8 mouse cellular contexts compared by ENCODE assay signal in the genomic region with DNA sequence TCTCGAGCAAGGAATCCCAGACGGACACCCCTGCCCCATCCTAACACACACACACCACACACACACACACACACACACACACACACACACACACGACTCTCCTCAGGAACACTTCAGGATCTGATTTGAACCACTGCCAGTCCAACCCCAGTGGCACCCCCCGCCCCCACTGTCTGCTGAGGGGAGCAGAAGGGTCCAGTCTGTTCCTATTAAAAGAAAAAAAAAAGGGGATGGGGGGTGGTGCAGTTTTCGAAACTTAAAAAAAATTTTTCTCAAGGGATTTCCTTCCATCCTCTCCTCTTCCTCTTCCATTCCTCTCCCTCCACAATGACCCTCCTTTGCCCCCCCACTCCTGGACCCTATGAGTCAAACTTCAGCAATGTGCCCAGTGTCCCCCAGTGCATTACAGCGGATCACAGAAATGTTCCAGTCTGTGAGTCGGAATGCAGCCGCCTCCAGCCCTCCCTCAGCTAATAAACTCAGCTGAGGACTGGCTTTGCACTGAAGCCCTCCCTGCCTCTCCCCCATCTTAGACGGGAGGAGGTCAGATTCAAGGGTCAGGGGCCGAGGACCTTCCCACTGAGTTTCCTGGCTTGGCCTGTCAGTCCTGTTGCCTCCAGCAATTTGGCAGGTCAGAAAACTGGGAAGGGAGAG. TPM values are rescaled to one million over a fixed set of nuclear protein-coding genes. Genes with fewer than 3 reads are reported as not detected.
DNase-seq lines count a peak whose midpoint lies in the region; ATAC-seq and TF ChIP-seq lines count a peak whose summit lies in the region.

No protein-coding gene starts in this region.

- H3K27me3 ChIP-seq in forebrain, embryonic 15.5 days: no peaks in the 10 kb centered on the region
- no peaks in the 10 kb centered on the region for H3K27me3 ChIP-seq in intestine, embryonic 14.5 days (replicated peaks; ENCODE audit: control insufficient read depth, insufficient read depth, low read length)
- H3K27me3 ChIP-seq in small intestine, adult 2 months (ENCODE audit: control insufficient read depth, insufficient read depth, low read length): no peaks in the 10 kb centered on the region

- H3K36me3 ChIP-seq in forebrain, embryonic 15.5 days: no peaks in the 10 kb centered on the region
- no peaks in the 10 kb centered on the region for H3K36me3 ChIP-seq in intestine, embryonic 14.5 days (ENCODE audit: control insufficient read depth, insufficient read depth, low read length)
- no peaks in the 10 kb centered on the region for H3K36me3 ChIP-seq in small intestine, adult 2 months (ENCODE audit: control insufficient read depth, insufficient read depth, low read length)

- peaks cover 48% of the 10 kb centered on the region for H3K4me1 ChIP-seq in forebrain, embryonic 15.5 days
- H3K4me1 ChIP-seq in intestine, embryonic 14.5 days (replicated peaks; ENCODE audit: control insufficient read depth, insufficient read depth, low read length): peaks cover 42% of the 10 kb centered on the region
- peaks cover 18% of the 10 kb centered on the region; the same call in 1 of the 2 replicates for H3K4me1 ChIP-seq in small intestine, adult 2 months (ENCODE audit: control insufficient read depth, insufficient read depth, insufficient read length, low read length)

- no peaks in the 10 kb centered on the region for H3K9me3 ChIP-seq in forebrain, embryonic 15.5 days
- H3K9me3 ChIP-seq in intestine, embryonic 14.5 days (ENCODE audit: control insufficient read depth, low read length): no peaks in the 10 kb centered on the region

- H3K4me2 ChIP-seq in forebrain, embryonic 15.5 days (replicated peaks): peak overlapping the region; percentile 52
- H3K4me2 ChIP-seq in intestine, embryonic 14.5 days (ENCODE audit: low read length): peak overlapping the region; percentile 55

- H3K9ac ChIP-seq in forebrain, embryonic 15.5 days (replicated peaks): peak overlapping the region; percentile 92
- H3K9ac ChIP-seq in intestine, embryonic 14.5 days (ENCODE audit: low read length): peak overlapping the region; percentile 94

- H3K27ac ChIP-seq in forebrain, embryonic 15.5 days (replicated peaks): peak overlapping the region; percentile 89
- H3K27ac ChIP-seq in intestine, embryonic 14.5 days (ENCODE audit: low read depth): peak overlapping the region; percentile 96
- peak overlapping the region; percentile 70 for H3K27ac ChIP-seq in small intestine, adult 2 months (ENCODE audit: insufficient read depth, low read depth, low read length)

- peak overlapping the region; percentile 67 for H3K4me3 ChIP-seq in forebrain, embryonic 15.5 days
- peak overlapping the region; percentile 71 for H3K4me3 ChIP-seq in intestine, embryonic 14.5 days (ENCODE audit: low read depth, low read length)
- peak overlapping the region; percentile 64 for H3K4me3 ChIP-seq in small intestine, adult 2 months (ENCODE audit: low read depth, low read length)

- DNase-seq in thymus, postnatal 4 days: peak; percentile 66
- no peak for DNase-seq in thymus, postnatal 0 days (ENCODE audit: low spot score)
- DNase-seq in intestine, embryonic 14.5 days (ENCODE audit: low spot score): no peak
- peak; percentile 65 to 78 for DNase-seq in lung, adult 18-20 months
- no peak for DNase-seq in frontal cortex, postnatal 25 days (ENCODE audit: low spot score in 2 of 2)

- 9% methylated on average over 10 of the region's 10 CpGs for WGBS in forebrain, embryonic 15.5 days
- 9% methylated on average over 10 of the region's 10 CpGs for WGBS in intestine, embryonic 14.5 days
- whole genome bisulfite sequencing in small intestine, adult 2 months: 30% methylated on average over 10 of the region's 10 CpGs

- no peak; the same call in 1 of the 2 replicates for ATAC-seq in forebrain, embryonic 15.5 days (replicated peaks)
- ATAC-seq in intestine, embryonic 14.5 days (replicated peaks; ENCODE audit: low FRiP score, low TSS enrichment, low read depth): no peak; the same call in none of the 2 replicates
- no peak for ATAC-seq in monocyte, adult 5-6 weeks (replicated peaks; ENCODE audit: insufficient number of reproducible peaks, low FRiP score, low TSS enrichment, poor library complexity, severe bottlenecking)

- TF ChIP-seq CTCF in small intestine, adult 2 months (IDR thresholded peaks at IDR 0.05; ENCODE audit: extremely low read depth, insufficient read length, insufficient replicate concordance, low read depth, low read length): no peak

- no peak; the same call in 1 of the 2 replicates for TF ChIP-seq POLR2A in small intestine, adult 2 months (IDR thresholded peaks at IDR 0.05; ENCODE audit: low read depth, low read length)

RNA-seq across cellular contexts. Expression of a gene that starts 12.2 kb away (rescaled TPM):
- 111 and 122 TPM in 2 replicates for polyA plus RNA-seq in thymus, postnatal 0 days (2015; fragmentation: Nextera tagmentation; extraction: Ambion mirVana)
- polyA plus RNA-seq in forebrain, embryonic 15.5 days (2015; fragmentation: Nextera tagmentation; extraction: Ambion mirVana): 25.9 and 26.6 TPM in 2 replicates
- polyA plus RNA-seq in intestine, embryonic 14.5 days (2014; fragmentation: Nextera tagmentation; extraction: Ambion mirVana): 28.3 and 30.2 TPM in 2 replicates
- 21.3 and 29.9 TPM in 2 replicates for polyA plus RNA-seq in small intestine, adult 2 months (2012; rRNA removed)
- 6.5 to 17.5 TPM (median 10.7 TPM) in 3 replicates for total RNA-seq in monocyte, adult 5-6 weeks (2017)

RNA-seq across cellular contexts. Expression of a gene that starts 53.8 kb away (rescaled TPM):
- polyA plus RNA-seq in thymus, postnatal 0 days (2015; fragmentation: Nextera tagmentation; extraction: Ambion mirVana): 44.5 and 48.3 TPM in 2 replicates
- 64.9 and 66.6 TPM in 2 replicates for polyA plus RNA-seq in forebrain, embryonic 15.5 days (2015; fragmentation: Nextera tagmentation; extraction: Ambion mirVana)
- polyA plus RNA-seq in intestine, embryonic 14.5 days (2014; fragmentation: Nextera tagmentation; extraction: Ambion mirVana): 22.5 and 26.7 TPM in 2 replicates
- polyA plus RNA-seq in small intestine, adult 2 months (2012; rRNA removed): 20.8 and 22.1 TPM in 2 replicates
- 20.0 to 22.8 TPM (median 22.4 TPM) in 3 replicates for total RNA-seq in monocyte, adult 5-6 weeks (2017)

Comparison
In these comparisons a context has a peak if more than half of its experiments do, and no peak if none do; other contexts are left out.
1. DNase-seq: peak in thymus, postnatal 4 days (single experiment) and lung, adult 18-20 months (2 of 2); none in thymus, postnatal 0 days (single experiment), intestine, embryonic 14.5 days (single experiment) and frontal cortex, postnatal 25 days (0 of 2).
2. Peak in every context shown above with its lines, with median percentiles within 50 percentile points of each other: H3K27ac ChIP-seq and H3K4me3 ChIP-seq.